Mouse (Mus musculus) MEL-GATA-1-ER (cell line): ENCODE results near the gene Dlg4.

Experiments
- DNase-seq: peaks from one replicate; pipeline ENCODE4 v3.0.0-alpha.2; 2012; ENCODE audit warnings: low read depth; ENCODE audit errors: extremely low read depth

Dlg4 gene

GRCm38 (mm10) chr11:70019495-70020021 lies 2.8 kb downstream of the Dlg4 start:
- DNase-seq = no peak

GRCm38 (mm10) chr11:70020022-70020631 lies 3.4 kb downstream of the Dlg4 start:
- DNase-seq = no peak

DNA sequence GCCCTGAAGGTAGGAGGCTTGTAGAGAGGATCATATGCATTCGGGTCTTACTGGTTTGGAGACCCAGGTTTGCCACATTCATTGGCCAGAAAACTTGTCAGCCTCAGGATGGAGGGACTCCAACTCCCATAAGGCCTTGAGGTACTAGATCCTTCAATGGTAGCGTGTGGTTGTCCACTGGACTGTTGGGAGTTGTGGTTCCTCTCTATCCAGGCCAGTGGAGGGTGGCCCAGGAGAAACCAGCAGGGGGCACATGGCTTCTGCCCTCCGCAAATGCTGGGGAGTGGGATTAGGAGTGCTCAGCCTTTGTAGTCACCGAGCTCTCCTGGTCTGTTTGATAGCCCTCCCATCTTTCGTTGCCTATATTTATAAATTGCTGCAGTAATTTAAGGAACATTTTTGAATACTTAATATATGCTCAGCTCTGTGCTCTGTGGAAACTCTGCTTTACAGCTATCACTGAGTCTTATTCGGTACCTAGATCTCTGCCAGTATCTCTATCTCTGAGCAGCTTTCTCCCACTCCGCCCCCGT lies 4.1 kb downstream of the Dlg4 start:
- peak; percentile 85 for DNase-seq

DNA sequence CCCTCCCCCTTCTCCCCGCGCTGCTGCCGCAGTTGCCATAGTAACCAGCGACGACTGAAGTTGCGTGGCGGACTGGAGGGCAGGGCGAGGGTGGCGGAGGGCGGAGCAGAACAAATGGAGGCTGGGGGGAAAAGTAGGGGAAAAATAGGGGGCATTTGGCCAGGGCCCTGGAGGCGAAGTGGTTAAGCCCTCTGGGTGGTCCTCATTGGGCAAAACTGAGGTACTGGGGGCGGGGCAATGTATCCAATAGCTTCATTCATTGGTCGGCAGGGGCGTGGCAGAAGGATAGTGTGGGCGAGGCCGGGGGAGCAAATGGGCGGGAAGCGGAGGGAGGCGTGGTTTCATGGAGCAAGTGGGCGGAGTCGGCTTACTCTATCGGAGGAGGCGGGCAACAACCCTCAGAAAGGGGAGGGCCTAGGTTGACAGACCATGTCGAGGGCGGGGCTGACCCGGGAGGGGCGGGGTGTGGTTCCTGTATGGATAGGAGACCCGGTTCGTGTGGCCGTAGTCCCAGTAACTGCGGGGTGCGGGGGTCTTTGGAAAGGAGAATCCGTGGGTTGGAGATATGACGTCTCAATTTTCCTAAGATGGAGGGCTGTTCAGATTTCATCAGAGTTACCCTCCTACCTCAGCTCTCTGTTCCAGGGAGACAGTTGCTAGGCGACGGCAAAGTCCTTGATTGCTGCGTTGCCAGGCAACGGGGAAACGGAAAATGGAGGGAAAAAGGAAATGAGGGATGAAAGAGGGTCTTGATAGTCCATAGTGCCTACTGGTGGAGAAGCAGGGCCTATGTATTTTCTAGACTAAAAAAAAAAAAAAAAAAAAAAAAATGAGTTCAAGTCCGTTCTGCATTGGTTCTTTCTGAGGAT lies 4.8 kb downstream of the Dlg4 start:
- DNase-seq = peak; percentile 82

- DNase-seq = no peak
Observed at GRCm38 (mm10) chr11:70023481-70024150, 6.9 kb downstream of the Dlg4 start.

- no peak for DNase-seq
Observed at GRCm38 (mm10) chr11:70024151-70024514, 7.4 kb downstream of the Dlg4 start.

GRCm38 (mm10) chr11:70026689-70027088 lies 9.9 kb downstream of the Dlg4 start:
- no peak for DNase-seq

- no peak for DNase-seq
Observed at GRCm38 (mm10) chr11:70027397-70027796, 10.7 kb downstream of the Dlg4 start.

DNA sequence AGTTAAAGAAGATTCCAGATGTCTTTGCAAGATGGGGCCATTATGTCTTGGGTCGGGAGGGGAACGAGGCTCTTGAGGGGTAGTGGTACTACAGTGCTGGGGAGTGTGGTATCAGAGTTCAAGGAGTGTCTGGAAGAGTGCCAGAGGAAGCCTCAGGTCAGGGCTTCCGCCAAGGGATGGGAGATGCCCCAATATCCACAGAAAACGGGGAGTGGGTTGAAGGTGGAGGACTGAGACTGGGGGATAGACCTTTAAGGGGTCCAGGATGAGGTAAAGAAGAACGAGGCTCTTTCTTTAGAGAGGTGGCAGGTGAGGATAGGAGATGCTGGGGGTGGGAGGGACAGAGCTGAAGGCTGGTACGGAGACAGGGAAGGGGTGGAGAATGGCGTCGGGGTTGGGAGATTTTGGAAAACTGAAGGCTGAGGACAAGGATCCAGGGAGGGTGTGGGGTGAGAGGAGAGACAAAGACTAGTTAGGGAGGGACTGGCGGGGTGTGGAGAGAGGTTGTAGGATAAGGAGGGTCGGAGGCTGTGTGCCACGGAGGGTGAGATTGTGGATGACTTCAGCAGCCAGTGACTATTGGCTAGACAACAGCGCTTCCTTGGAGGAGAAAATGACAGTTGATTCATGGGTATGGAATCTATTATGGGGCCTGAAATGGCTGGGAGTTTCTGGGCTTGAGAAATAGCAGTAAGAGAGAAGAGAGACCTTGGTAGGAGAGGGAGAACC lies 11.8 kb downstream of the Dlg4 start:
- no peak for DNase-seq

GRCm38 (mm10) chr11:70029130-70029801 lies 12.5 kb downstream of the Dlg4 start:
- DNase-seq = no peak

- DNase-seq = no peak
Observed at GRCm38 (mm10) chr11:70029829-70030550, 13.2 kb downstream of the Dlg4 start.

GRCm38 (mm10) chr11:70030651-70031320 lies 14.0 kb downstream of the Dlg4 start:
- no peak for DNase-seq

DNA sequence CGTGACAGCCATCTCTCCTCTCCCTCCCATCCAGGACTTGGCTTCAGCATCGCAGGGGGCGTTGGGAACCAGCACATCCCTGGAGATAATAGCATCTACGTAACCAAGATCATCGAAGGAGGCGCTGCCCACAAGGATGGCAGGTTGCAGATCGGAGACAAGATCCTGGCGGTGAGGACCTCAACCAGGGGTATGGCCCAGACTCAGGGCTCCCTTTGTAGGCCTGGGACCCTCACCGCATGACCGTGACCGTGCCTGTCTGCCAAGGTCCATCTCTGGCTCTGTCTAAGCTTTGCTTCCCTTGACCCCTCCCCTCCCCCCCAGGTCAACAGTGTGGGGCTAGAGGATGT lies 14.6 kb downstream of the Dlg4 start:
- DNase-seq = no peak

DNA sequence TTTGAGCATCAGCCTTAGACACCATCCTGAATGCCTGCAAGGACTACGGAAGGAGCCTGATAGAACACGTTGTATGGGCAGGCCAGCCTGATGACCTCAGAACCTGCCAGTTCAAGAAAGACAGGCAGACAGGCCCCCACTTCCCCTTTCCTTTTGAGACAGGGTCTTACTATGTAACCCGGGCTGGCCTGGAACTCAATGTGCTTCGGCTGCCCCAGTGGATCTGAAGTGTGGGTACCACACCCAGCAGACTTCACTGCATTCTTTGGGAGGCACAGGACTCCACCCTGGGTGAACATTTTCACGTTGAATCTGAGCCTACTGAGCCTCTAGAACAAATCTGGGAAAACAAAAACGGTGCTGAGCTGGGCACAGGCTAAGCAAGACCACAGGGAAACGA lies 21.4 kb downstream of the Dlg4 start:
- DNase-seq = no peak

DNA sequence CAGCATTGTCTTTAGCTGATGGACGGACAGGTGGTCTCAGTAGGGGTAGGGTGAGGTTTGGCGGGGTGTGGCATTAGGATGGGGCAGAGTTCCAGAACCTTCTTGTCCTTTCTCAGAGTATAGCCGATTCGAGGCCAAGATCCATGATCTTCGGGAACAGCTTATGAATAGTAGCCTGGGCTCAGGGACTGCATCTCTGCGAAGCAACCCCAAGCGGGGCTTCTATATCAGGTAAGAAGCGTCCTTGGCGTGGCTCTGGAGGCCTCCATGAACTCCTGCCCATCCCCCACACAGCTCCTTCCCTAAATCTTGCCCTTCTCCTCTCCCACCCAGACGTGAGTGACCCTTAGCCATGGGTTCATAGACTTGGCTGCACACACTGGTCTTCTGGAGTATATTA lies 22.9 kb downstream of the Dlg4 start:
- no peak for DNase-seq

GRCm38 (mm10) chr11:70040184-70040583 lies 23.4 kb downstream of the Dlg4 start:
- no peak for DNase-seq

DNA sequence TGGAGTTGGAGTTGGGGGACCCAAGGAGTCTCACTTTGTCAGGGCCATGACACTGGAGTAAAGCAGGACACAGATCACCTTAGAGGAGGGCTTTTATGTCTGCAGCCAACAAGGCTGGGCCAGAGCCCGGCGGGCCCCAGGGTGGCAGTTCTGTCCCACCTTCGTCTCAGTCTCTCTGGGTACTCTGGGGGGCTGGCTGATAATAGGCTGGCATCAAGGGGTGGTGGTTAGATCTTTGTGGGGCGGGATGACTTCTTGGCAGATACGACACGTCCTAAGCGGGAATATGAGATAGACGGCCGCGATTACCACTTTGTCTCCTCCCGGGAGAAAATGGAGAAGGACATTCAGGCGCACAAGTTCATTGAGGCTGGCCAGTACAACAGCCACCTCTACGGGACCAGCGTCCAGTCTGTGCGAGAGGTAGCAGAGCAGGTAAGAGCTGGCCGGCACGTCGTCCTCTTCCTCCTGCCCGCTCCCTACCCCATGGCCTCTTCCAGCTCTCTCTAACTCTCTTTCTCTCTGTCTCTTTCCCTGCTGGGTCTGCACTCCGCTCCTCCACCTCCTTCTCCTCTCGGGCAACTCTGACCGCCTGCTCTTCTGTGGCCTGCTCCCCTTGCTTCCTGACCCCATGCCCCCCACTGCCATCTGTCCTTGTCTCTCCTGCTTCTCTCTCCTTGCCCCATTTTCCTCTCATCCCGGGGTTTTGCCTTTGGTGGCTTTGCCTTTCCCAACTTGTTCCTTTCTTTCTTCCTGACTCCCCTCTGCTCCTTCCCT lies 25.8 kb downstream of the Dlg4 start:
- DNase-seq = no peak

GRCm38 (mm10) chr11:70043665-70044064 lies 26.9 kb downstream of the Dlg4 start:
- no peak for DNase-seq

- DNase-seq = no peak
Observed at GRCm38 (mm10) chr11:70045435-70045834, 28.7 kb downstream of the Dlg4 start.
